Mouse (Mus musculus) liver, adult 2 months (tissue): ENCODE measurements at regions not wholly inside any gene's neighbourhood (a gene's known extent, or its start where the extent isn't known, plus 50 kb on each side); places are given as distances from the start of the nearest gene placed in this dataset.

Experiments used
- CTCF ChIP-seq: fragments of 200-500 bp; IDR thresholded peaks from 2 replicates; pipeline ENCODE4 v1.5.1; 2011; ENCODE audit warnings: low read depth, low read length, control low read depth
- POLR2A ChIP-seq: fragments of 200-500 bp; IDR thresholded peaks from 2 replicates; pipeline ENCODE4 v1.6.1; 2011; ENCODE audit warnings: low read length, control low read depth; ENCODE audit not compliant: insufficient read depth; ENCODE audit errors: extremely low read depth

- TF ChIP-seq CTCF, result no peak
- TF ChIP-seq POLR2A, result no peak
Observed at GRCm38 (mm10) chr8:40192266-40192665, 482.6 kb upstream of the Adam24 start.
